9 mouse cellular contexts compared by ENCODE assay signal in the genomic region with DNA sequence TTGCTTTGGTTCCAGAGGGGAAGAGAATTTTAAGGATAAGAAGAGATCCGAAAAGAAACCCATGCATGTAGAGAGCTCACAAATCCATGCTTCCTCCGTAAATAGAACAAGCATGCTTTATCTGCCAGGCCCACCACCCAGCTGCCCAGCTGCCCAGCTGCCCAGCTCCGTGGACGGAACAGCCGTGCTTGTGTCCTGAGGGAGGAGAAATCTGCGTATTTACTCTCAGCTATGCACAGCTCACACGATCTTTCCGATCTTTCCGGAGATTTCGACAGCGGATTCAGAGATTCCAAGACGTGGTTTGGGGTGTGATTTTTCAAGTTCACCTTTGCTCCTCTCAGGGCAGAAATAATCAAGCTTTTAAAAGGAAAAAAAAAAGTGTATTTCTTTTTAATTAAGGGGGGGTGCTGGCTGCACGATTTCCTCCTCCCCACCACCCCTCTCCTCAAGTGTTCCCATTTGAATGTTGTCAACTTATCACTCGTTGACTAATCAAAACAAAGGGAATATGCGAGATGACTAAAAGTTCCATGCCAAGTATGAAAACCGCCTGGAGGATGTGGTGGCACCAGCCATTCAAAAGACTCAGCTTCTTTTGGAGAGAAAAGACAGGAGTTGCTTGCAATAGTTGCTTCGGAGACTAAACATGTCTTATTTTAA.
A peak's percentile ranks its signal among the peaks of the same experiment; 100 is the strongest.
DNase-seq lines count a peak whose midpoint lies in the region; ATAC-seq lines count a peak whose summit lies in the region.
"Had no signal": no experiment of that assay in that cellular context is flagged by ENCODE, and none has a peak within 500 bp of the region (broad histone marks: within the 10 kb centered on the region; RNA-seq: fewer than 3 reads in every experiment).

No protein-coding gene starts in this region.

- 0 out of 2 replicates have a peak, but pooled peaks have one; percentile 33 for ATAC-seq in forebrain, embryonic 12.5 days (ENCODE audit: low FRiP score)
- ATAC-seq in forebrain, embryonic 11.5 days (replicated peaks; ENCODE audit: low FRiP score) = no peak
- no peak for ATAC-seq in intestine, embryonic 16.5 days

- no peak for DNase-seq in forebrain, embryonic 11.5 days (ENCODE audit: low spot score)
- DNase-seq in ovary, postnatal 36 days (ENCODE audit: low spot score) = peak; percentile 7
- no peak for DNase-seq in ovary, postnatal 14 days (ENCODE audit: low spot score)
- DNase-seq in right cerebral cortex, postnatal 4 days = peak; percentile 27
- no peak for DNase-seq in testis, postnatal 10 days (ENCODE audit: low spot score)
- DNase-seq in kidney, adult 8-10 months = no peak

- peaks cover 13% of the 10 kb centered on the region for H3K4me1 ChIP-seq in forebrain, embryonic 12.5 days
- peaks cover 3% of the 10 kb centered on the region; the same call in 1 of the 2 replicates for H3K4me1 ChIP-seq in forebrain, embryonic 11.5 days (replicated peaks; ENCODE audit: control insufficient read depth, insufficient read depth, low read length)
- H3K4me1 ChIP-seq in intestine, embryonic 16.5 days (ENCODE audit: control insufficient read depth, insufficient read depth, low read length) = no peaks in the 10 kb centered on the region
- H3K4me1 ChIP-seq: neural tube, embryonic 12.5 days had no signal

- H3K36me3 ChIP-seq in forebrain, embryonic 12.5 days (replicated peaks) = no peaks in the 10 kb centered on the region
- no peaks in the 10 kb centered on the region for H3K36me3 ChIP-seq in forebrain, embryonic 11.5 days (ENCODE audit: control insufficient read depth, insufficient read depth, low read length)
- no peaks in the 10 kb centered on the region for H3K36me3 ChIP-seq in intestine, embryonic 16.5 days (ENCODE audit: control insufficient read depth, insufficient read depth, low read length)
- H3K36me3 ChIP-seq: neural tube, embryonic 12.5 days had no signal

- no peaks in the 10 kb centered on the region for H3K27me3 ChIP-seq in forebrain, embryonic 12.5 days
- no peaks in the 10 kb centered on the region for H3K27me3 ChIP-seq in forebrain, embryonic 11.5 days (ENCODE audit: control insufficient read depth, insufficient read depth, low read length)
- H3K27me3 ChIP-seq in intestine, embryonic 16.5 days (replicated peaks; ENCODE audit: control insufficient read depth, insufficient read depth, low read length) = no peaks in the 10 kb centered on the region
- H3K27me3 ChIP-seq: neural tube, embryonic 12.5 days had no signal

- H3K27ac ChIP-seq in forebrain, embryonic 12.5 days = 0 out of 2 replicates have a peak overlapping the region, but pooled peaks have one; percentile 25
- H3K27ac ChIP-seq in forebrain, embryonic 11.5 days (ENCODE audit: low read depth, low read length) = no peak overlapping the region
- no peak overlapping the region for H3K27ac ChIP-seq in intestine, embryonic 16.5 days (ENCODE audit: low read length)
- H3K27ac ChIP-seq: neural tube, embryonic 12.5 days had no signal

- WGBS in forebrain, embryonic 12.5 days = 48% methylated on average over 17 of the region's 17 CpGs
- 62% methylated on average over 17 of the region's 17 CpGs for WGBS in forebrain, embryonic 11.5 days
- WGBS in intestine, embryonic 16.5 days = 50% methylated on average over 17 of the region's 17 CpGs

- no peak overlapping the region for H3K4me3 ChIP-seq in forebrain, embryonic 12.5 days (replicated peaks)
- no peak overlapping the region for H3K4me3 ChIP-seq in forebrain, embryonic 11.5 days (ENCODE audit: low read depth, low read length)
- no peak overlapping the region for H3K4me3 ChIP-seq in intestine, embryonic 16.5 days (ENCODE audit: low read length)
- H3K4me3 ChIP-seq: neural tube, embryonic 12.5 days had no signal

- H3K9me3 ChIP-seq in forebrain, embryonic 12.5 days = no peaks in the 10 kb centered on the region
- no peaks in the 10 kb centered on the region for H3K9me3 ChIP-seq in forebrain, embryonic 11.5 days (ENCODE audit: control insufficient read depth, low read length)
- no peaks in the 10 kb centered on the region for H3K9me3 ChIP-seq in intestine, embryonic 16.5 days (ENCODE audit: control insufficient read depth, low read length)
- H3K9me3 ChIP-seq: neural tube, embryonic 12.5 days had no signal

- peak overlapping the region; percentile 15 for H3K4me2 ChIP-seq in forebrain, embryonic 12.5 days
- H3K4me2 ChIP-seq in forebrain, embryonic 11.5 days (ENCODE audit: low read depth, low read length, severe bottlenecking) = no peak overlapping the region
- H3K4me2 ChIP-seq in intestine, embryonic 16.5 days (ENCODE audit: low read depth, low read length) = peak overlapping the region; percentile 2; the same call in 1 of the 2 replicates
- H3K4me2 ChIP-seq: neural tube, embryonic 12.5 days had no signal

- no peak overlapping the region for H3K9ac ChIP-seq in forebrain, embryonic 12.5 days
- H3K9ac ChIP-seq in forebrain, embryonic 11.5 days (ENCODE audit: low read length) = no peak overlapping the region
- H3K9ac ChIP-seq in intestine, embryonic 16.5 days (ENCODE audit: low read depth, low read length) = no peak overlapping the region
- H3K9ac ChIP-seq: neural tube, embryonic 12.5 days had no signal

Comparison
In these comparisons a context has a peak if more than half of its experiments do, and no peak if none do; other contexts are left out.
1. DNase-seq: peak in ovary, postnatal 36 days (single experiment) and right cerebral cortex, postnatal 4 days (single experiment); none in forebrain, embryonic 11.5 days (single experiment), ovary, postnatal 14 days (single experiment), testis, postnatal 10 days (single experiment) and kidney, adult 8-10 months (0 of 2).